Mouse (Mus musculus) brain, embryonic 14.5 days (tissue): ENCODE results near the gene Slfn5. TPM values are rescaled to one million over a fixed set of nuclear protein-coding genes. Genes with fewer than 3 reads are reported as not detected.
"Not testable (repeated sequence)": the region's sequence is repeated elsewhere in the genome, so short reads cannot be mapped to it uniquely, and the experiment has no call there.

ENCODE experiments used
- DNase-seq: peaks from one replicate; pipeline ENCODE4 v3.0.0-alpha.2; 2011; ENCODE audit warnings: low read depth
- CTCF ChIP-seq: fragments of 200-500 bp; IDR thresholded peaks from 2 replicates; pipeline ENCODE4 v1.5.1; 2012; ENCODE audit warnings: inconsistent platforms, mild to moderate bottlenecking, moderate library complexity, borderline replicate concordance; ENCODE audit not compliant: insufficient read depth, insufficient read length; ENCODE audit errors: extremely low read depth
- POLR2A ChIP-seq: fragments of 200-500 bp; IDR thresholded peaks from 2 replicates; pipeline ENCODE4 v1.6.1; 2012; ENCODE audit warnings: mild to moderate bottlenecking, inconsistent platforms, borderline replicate concordance; ENCODE audit not compliant: poor library complexity, insufficient read depth, insufficient read length, severe bottlenecking; ENCODE audit errors: extremely low read depth
- polyA plus RNA-seq: library from polyadenylated mRNA; depleted of rRNA; stranded (reverse); fragments of >200 nt; gene quantifications from 2 replicates; pipeline ENCODE4 v1.2.3, GENCODE M21; 2012

Slfn5 gene
- polyA plus RNA-seq, 1 experiment: 1.0 TPM

DNA sequence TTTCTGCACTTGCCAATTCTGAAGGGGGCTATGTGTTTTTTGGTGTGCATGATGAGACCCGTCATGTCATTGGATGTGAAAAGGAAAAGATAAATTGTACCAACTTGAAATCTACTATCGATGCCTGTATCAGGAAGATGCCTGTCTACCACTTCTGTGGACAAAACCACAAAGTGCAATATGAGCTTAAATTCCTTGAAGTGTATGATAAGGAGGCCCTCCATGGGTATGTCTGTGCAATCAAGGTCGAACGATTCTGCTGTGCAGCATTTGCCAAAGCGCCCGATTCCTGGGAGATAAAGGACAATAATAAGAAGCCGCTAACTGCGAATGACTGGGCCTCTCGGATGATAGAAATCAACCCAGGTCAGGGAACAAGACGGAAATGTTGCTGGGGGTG lies 5.8 kb downstream of the Slfn5 start:
- no peak for TF ChIP-seq POLR2A
- no peak for TF ChIP-seq CTCF
- DNase-seq: no peak

DNA sequence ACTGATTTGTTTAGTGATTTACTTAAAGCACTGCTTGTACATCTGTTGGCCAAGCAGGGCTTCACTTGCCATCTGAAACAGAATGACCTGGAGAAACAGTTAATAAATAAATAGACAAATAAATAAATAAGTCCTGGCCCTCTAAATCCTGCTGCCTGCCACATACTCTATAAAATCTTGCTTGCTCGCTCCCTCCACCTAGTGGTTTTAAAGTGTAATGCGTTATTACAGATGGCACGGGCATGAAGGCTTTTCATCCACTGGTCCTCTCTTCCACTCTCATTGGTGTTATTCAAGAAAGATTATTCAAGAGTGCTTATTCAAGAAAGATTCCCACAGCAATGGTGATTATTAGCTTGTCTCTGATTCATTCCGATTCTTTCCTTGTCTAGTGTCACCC lies 8.5 kb downstream of the Slfn5 start:
- DNase-seq: peak; percentile 42
- TF ChIP-seq POLR2A (no peak), CTCF (peak; percentile 66; the same call in 1 of the 2 replicates)

DNA sequence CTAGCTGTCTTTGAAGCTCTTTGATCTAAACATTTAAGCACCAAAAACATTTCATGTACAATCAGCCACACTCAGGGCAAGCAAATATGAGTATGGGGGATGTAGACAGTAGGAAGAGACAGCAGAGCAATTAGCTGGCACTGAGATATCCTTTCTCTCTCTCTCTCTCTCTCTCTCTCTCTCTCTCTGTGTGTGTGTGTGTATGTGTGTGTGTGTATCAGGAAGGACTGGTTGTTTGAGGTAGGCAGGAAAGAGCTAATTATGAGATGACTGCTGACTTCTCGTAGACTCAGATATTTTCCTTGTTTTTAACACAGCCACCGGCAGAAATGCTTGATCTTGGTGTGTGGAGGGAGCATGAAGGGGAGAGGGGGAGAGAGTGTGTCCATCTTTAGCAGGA lies 10.6 kb downstream of the Slfn5 start:
- TF ChIP-seq CTCF (no peak), POLR2A (no peak)
- no peak for DNase-seq

DNA sequence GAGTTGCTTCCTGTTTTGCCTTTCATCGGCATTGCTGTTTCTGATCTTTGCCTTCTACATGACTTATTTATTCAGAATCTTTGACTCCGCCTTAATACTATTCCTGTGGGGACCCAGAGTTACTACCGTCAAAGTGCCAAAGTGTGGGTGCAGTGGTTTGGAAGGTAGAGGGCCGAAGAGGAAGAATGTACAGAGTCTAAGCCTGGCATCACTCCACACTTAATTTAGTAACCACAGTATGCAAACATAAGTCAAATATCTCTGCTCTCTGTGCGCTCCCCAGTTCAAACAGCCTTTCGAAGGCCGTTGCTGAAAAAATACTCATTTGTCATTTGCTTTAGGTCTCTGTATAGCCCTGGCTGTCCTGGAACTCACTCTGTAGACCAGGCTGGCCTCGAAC lies 11.1 kb downstream of the Slfn5 start:
- DNase-seq: no peak
- TF ChIP-seq CTCF: no peak
- TF ChIP-seq POLR2A: no peak

GRCm38 (mm10) chr11:82970712-82971589 lies 19.8 kb downstream of the Slfn5 start:
- TF ChIP-seq POLR2A (0 out of 2 replicates have a peak, but pooled peaks have one; percentile 13), CTCF (peak; percentile 45; the same call in 1 of the 2 replicates)
- peak; percentile 78 for DNase-seq

- TF ChIP-seq POLR2A (no peak), CTCF (no peak)
These were observed 20.4 kb downstream of the Slfn5 start for GRCm38 (mm10) chr11:82971590-82971974.

GRCm38 (mm10) chr11:82973916-82974315 lies 22.8 kb downstream of the Slfn5 start:
- no peak for TF ChIP-seq POLR2A
- TF ChIP-seq CTCF: no peak

More at GRCm38 (mm10) chr11:82971590-82971974, 20.4 kb downstream of the Slfn5 start:
- no peak for DNase-seq

GRCm38 (mm10) chr11:82982409-82982808 lies 31.3 kb downstream of the Slfn5 start:
- not testable (repeated sequence) for DNase-seq

More at GRCm38 (mm10) chr11:82973916-82974315, 22.8 kb downstream of the Slfn5 start:
- no peak for DNase-seq

DNA sequence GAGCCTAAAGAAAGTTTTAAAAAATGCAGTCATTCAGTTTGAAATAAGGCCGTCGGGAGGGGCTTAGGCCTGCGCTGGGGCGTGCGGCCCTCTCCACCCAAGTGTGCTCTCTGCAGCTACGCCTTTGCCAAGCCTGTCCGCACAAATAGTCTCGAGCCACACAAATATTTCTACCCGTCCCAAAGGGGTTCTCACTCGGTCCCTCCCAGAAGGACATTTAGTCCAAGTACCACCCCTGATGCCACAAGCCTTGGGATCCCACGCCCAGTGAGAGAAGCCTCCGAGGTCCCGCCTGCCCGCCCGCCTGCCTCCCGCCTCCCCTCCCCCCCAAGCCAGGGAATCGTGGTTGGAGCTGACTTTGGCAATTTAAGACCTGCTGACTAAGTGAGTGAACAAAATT lies 32.0 kb downstream of the Slfn5 start:
- DNase-seq: no peak
- no peak for TF ChIP-seq CTCF
- TF ChIP-seq POLR2A: no peak

DNA sequence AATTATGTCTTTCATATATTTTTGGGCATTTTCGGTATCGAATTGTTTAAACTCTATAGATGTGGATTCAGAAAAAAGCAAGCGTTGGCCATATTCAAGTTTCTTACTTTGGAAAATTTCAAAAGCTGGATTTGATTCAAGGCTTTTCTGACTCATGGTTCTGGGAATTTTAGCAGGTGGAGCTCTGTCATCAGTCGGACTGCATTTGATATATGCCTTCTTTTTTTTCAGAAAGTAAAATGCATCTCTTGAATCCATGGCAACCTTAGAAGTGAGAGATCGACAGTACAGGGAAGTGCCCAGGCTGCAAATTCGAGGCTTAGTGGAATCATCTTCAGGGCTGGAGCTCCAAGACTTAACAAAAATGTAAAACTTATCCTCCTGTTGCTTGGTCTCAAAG lies 36.5 kb downstream of the Slfn5 start:
- TF ChIP-seq CTCF: no peak

GRCm38 (mm10) chr11:82989357-82989756 lies 38.2 kb downstream of the Slfn5 start:
- no peak for DNase-seq
- TF ChIP-seq POLR2A: no peak
- no peak for TF ChIP-seq CTCF

More for the DNA sequence above, 36.5 kb downstream of the Slfn5 start:
- DNase-seq: no peak

DNA sequence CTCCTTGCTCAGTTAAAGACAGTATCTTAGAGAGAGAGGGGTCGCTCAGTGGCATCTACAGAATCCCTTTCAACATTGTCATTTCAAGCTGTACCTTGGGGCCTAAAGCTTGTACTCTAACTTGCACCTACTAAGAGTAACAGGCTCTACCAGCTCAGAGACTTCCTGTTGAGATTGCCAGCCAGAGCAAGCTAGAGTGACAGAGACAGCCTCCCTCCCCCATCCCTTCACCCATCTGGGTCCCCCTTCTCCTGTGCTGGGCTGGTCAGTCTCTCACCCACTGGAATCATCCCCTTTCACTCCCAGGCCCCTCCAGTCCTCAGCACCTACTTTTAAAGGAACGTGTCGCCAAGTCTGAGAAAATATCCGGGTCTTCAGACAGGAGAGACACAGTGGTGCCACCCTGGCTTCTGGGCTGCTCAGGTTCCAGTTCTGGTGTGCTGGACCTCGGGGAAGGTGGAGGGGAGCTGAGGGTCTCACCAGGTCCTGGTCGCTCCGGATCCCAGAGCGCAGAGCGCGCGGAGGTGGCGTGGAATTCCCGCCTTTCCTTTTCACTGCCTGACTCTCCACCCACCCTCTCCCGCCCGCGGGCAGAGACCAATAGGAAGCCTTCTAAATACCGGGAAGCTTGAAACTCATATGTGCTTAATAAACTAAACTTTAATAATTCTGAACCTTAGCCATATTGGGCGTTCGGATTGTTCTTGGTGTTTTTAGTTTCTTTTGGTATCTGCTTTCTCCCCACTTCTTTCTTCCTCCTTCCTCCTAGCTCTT lies 39.6 kb downstream of the Slfn5 start:
- DNase-seq: peak; percentile 68
